Mouse (Mus musculus): Measurements from ENCODE around the gene Kcmf1.
A peak's percentile ranks its signal among the peaks of the same experiment; 100 is the strongest.

The Kcmf1 gene

GRCm38 (mm10) chr6:72899781-72900681 is at the start of gene Kcmf1:
TSS of gene Kcmf1 (minus strand) at chr6:72899979.
- DNase-seq (ENCODE audit: low spot score in 2 of 2): peak; percentile 72 to 74

- no peak for DNase-seq (ENCODE audit: low spot score in 2 of 2)
These were observed 49.5 kb upstream of the Kcmf1 start for GRCm38 (mm10) chr6:72949161-72949756.

DNA sequence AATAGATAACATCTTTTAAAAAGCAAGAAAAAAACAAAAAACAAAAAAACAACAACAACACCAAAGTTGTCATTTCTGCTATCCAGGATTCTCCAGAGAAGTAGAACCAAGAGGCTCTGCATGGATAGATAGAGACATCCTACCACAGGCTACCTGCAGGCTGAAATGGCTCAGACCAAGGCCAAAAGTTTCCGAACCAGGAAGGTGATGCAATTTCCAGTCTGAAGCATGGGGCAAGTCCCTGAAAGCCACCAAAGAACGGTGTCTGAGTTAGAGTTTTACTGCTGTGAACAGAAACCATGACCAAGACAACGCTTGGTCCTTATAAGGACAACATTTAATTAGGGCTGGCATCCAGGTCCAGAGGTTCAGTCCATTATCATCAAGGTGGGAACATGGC is 48.6 kb upstream of the Kcmf1 start:
- DNase-seq (ENCODE audit: low spot score in 2 of 2): no peak

DNA sequence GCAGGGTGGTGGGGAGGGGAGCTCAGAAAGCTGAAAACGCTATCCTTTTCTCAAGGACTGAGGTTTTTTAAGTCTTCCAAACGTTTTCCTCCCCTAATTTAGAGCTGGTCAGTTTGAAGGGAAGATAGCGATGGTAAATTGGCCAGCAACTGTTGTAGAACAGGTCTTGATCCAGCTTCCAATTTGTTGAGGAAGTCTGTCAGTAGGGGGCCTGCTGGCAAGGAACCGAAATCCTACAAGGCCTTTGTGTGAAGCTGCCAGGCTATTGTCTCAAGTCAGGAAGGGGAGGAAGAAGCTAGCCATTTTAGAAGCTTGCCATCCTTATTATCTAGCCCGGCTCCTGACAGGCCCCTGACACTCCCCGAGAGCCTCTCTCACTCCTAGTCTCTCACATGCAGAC is 48.2 kb upstream of the Kcmf1 start:
- DNase-seq (ENCODE audit: low spot score in 2 of 2): no peak

- DNase-seq (ENCODE audit: low spot score in 2 of 2): peak in 1 of 2 experiments; percentile 32
These were observed 40.7 kb upstream of the Kcmf1 start for GRCm38 (mm10) chr6:72940493-72940892.

DNA sequence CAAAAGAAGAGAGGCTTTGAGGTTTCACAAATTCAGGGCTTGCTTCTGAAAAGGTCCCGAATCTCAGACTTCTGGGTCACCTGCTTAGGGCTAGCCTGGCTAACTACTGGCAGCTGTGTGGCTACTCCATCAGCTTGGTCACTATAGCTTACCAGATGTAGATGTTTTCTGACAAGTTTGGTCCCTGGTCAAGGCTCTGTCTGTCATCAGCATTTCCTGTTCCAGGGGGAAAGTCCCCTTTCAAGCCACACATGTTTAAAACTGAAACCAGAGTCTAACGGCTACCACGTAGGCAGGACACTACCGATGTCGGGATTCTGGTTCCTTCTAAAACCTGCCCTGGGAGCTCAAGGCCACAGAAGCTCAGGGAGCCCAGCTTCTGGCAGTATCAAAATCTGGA is 38.1 kb upstream of the Kcmf1 start:
- no peak for DNase-seq (ENCODE audit: low spot score in 2 of 2)

- DNase-seq (ENCODE audit: low spot score in 2 of 2): no peak
These were observed 37.7 kb upstream of the Kcmf1 start for GRCm38 (mm10) chr6:72937430-72937829.

DNA sequence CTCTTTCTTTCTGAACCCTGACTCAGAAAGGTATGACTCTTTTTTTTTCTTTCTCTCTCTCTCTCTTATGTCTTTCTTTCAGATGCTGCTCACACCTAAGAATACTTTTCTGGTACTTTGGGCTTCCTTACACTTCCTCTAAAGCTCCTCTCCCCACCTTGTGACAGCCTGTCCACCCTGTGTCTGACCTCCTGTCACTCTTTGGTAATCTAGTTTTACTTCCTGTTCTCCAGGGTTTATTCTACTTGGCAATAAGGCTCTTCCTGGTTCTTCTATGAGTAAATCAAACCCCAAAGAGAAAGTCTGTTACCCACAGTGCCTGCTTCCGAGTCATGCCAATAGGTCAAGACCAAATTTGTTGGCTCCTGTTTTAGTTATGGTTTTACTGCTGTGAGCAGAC is 33.2 kb upstream of the Kcmf1 start:
- DNase-seq (ENCODE audit: low spot score in 2 of 2): no peak

DNA sequence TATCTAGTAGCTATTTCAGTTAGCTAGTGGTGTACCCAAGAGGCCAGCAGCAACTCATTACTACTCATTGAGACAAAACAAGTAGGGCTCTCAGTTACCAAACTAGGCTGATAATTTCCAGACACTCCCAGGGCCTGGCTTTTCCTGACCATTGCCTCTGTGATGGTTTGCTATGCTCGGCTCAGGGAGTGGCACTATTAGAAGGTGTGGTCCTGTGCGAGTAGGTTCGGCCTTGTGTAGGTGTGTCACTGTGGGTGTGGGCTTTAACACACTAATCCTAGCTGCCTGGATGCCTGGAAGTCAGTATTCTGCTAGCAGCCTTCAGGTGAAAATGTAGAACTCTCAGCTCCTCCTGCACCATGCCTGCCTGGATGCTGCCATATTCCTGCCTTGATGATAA is 31.8 kb upstream of the Kcmf1 start:
- no peak for DNase-seq (ENCODE audit: low spot score in 2 of 2)

GRCm38 (mm10) chr6:72929795-72930398 is 30.1 kb upstream of the Kcmf1 start:
- DNase-seq (ENCODE audit: low spot score in 2 of 2): no peak

DNA sequence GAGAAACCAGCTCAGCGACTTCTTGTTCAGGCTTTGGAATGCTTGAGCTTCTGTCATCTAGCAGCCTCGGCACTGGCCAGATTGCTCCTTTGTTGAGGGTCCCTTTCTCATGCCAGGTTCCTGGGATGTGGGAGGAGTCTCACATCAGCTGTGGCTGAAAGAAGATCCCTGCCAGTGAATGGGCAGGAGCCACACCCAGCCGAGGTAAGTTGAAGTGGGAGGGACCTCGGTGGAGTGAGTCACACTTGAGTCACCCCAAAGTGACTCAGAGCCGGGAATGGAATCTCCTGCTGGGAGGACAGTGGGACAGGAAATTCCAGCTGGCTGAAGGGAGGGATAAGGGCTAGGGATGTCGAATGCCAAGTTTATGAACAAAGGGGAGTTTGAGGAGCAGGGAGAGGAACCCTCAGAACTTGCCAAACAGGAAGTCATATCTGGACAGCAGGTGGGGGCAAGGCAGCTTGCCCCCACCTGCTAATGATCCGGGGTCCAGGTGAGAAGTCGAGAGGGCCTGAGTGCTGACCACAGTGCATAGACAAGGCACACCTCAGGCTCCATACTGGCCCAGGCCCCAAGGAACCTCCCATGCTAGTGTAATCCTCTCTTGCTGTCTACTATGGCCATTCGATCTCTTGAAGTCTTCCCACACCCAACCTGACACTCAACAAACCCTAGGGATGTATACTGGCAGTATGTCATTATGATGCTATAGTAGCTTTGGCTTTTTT is 27.1 kb upstream of the Kcmf1 start:
- DNase-seq (ENCODE audit: low spot score in 2 of 2): peak; percentile 46 to 62

GRCm38 (mm10) chr6:72926031-72926430 is 26.3 kb upstream of the Kcmf1 start:
- no peak for DNase-seq (ENCODE audit: low spot score in 2 of 2)

DNA sequence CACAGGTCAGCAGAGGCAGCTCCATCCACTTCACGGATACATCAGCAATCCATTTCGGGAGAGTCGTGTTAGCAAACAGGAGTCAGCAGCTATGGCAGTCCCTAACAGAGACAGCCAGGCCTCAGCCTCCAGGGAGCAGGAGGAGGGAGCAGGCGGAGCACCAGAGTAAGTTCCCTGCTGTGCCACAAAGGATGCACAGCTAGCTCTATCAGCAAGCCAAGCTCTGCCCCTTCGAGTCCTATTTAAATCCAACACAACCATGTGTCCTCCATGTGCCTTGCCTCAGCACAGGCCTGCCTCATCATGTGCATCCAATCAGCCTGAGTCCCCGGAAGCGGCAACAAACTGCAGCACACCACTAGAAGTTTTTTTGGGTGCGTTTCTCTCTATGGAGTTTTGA is 23.6 kb upstream of the Kcmf1 start:
- no peak for DNase-seq (ENCODE audit: low spot score in 2 of 2)

GRCm38 (mm10) chr6:72921081-72921480 is 21.3 kb upstream of the Kcmf1 start:
- DNase-seq (ENCODE audit: low spot score in 2 of 2): no peak

DNA sequence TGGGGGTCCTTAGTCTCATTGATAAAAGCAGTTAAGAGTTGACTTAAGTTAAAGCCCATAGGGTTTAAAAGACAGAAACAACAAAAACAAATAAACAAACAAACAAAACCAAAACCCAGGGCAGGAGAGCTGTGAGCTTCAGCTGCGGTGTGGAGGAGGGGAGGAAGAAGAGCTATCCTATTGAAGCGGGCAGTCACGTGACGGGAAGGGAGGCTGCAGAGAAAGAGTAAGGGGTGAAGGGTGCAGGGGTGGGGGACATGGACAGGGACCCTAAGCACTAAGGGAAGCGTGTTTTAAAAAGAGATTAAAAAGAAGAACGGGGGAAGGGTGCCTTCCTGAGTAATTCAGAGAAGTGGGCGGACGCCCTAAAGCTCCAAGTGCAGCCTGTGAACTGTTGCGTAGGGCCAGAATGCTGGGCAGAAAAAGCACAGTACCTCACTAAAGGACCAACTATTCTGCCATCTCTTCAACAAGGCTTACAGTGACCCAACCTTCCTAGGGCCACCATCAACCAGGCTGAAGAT is 18.8 kb upstream of the Kcmf1 start:
- DNase-seq (ENCODE audit: low spot score in 2 of 2): no peak

- DNase-seq (ENCODE audit: low spot score in 2 of 2): no peak
These were observed 16.6 kb upstream of the Kcmf1 start for GRCm38 (mm10) chr6:72916330-72916729.

DNA sequence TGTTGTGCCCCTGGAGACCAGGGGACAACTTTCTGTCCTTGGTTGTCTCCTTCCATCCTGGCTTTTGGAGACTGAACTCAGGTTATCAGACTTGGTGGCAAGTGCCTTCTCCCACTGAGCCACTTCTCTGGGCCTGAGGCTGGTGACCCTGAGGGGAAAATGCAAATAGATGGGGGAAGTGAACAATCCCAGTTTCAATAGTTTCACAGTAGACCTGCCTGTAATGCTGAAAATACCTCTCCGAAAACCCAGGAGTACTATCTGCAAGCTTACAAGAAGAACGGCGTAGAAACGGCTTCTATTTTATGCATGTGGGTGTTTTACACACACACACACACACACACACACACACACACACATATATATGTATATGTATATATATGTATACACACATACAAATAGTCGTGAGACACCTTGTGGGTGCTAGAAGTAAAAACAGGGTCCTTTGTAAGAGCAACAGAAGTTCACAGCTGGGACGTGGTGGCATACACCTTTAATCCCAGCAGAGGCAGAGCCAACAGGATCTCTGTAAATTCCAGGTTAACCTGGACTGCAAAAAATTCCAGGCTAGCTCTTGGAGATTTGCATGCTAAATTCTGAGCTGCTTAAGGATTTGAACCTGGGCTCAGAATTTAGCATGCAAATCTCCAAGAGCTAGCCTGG is 14.4 kb upstream of the Kcmf1 start:
- no peak for DNase-seq (ENCODE audit: low spot score in 2 of 2)

- DNase-seq (ENCODE audit: low spot score in 2 of 2): no peak
These were observed 11.5 kb upstream of the Kcmf1 start for GRCm38 (mm10) chr6:72911261-72911660.

- DNase-seq (ENCODE audit: low spot score in 2 of 2): no peak
These were observed 2.6 kb upstream of the Kcmf1 start for GRCm38 (mm10) chr6:72902254-72902990.

- no peak for DNase-seq (ENCODE audit: low spot score in 2 of 2)
These were observed 1.2 kb upstream of the Kcmf1 start for GRCm38 (mm10) chr6:72900952-72901351.
